Mouse (Mus musculus) midbrain, embryonic 16.5 days (tissue): ENCODE measurements around the gene Zscan10. TPM values are rescaled to one million over a fixed set of nuclear protein-coding genes. Genes with fewer than 3 reads are reported as not detected.

Experiments
- ATAC-seq: fragments of 200-750 bp; cut with Nextera tagmentation; 2 replicates; pipeline ENCODE4 v1.8.0; 2017; ENCODE audit warnings: moderate TSS enrichment
- H3K27ac ChIP-seq: fragments of 300-500 bp; sonication (generic); 2 replicates; pipeline ENCODE4 v1.5.1; 2014; ENCODE audit warnings: mild to moderate bottlenecking, low read length, mixed read lengths
- H3K27me3 ChIP-seq: fragments of 300-500 bp; sonication (generic); 2 replicates; pipeline ENCODE4 v1.6.1; 2014; ENCODE audit warnings: low read depth, low read length, mixed read lengths; ENCODE audit not compliant: control insufficient read depth, insufficient read depth
- H3K36me3 ChIP-seq: fragments of 300-500 bp; sonication (generic); 2 replicates; pipeline ENCODE4 v1.6.1; 2014; ENCODE audit warnings: mild to moderate bottlenecking, low read length, moderate library complexity, mixed read lengths; ENCODE audit not compliant: control insufficient read depth, insufficient read depth
- H3K4me1 ChIP-seq: fragments of 300-500 bp; sonication (generic); 2 replicates; pipeline ENCODE4 v1.6.1; 2014; ENCODE audit warnings: mild to moderate bottlenecking, low read length, mixed read lengths; ENCODE audit not compliant: control insufficient read depth, insufficient read depth
- H3K4me2 ChIP-seq: fragments of 300-500 bp; sonication (generic); 2 replicates; pipeline ENCODE4 v1.6.1; 2014; ENCODE audit warnings: mild to moderate bottlenecking, low read length, mixed read lengths
- H3K4me3 ChIP-seq: fragments of 300-500 bp; sonication (generic); 2 replicates; pipeline ENCODE4 v1.5.1; 2014; ENCODE audit warnings: low read depth, mild to moderate bottlenecking, low read length, moderate library complexity, mixed read lengths
- H3K9ac ChIP-seq: fragments of 300-500 bp; sonication (generic); 2 replicates; pipeline ENCODE4 v1.6.1; 2014; ENCODE audit warnings: low read depth, low read length, mixed read lengths
- H3K9me3 ChIP-seq: fragments of 300-500 bp; sonication (generic); replicated peaks from 2 replicates; pipeline ENCODE4 v1.6.1; 2014; ENCODE audit warnings: mild to moderate bottlenecking, low read length, mixed read lengths; ENCODE audit not compliant: control insufficient read depth, poor library complexity, severe bottlenecking
- WGBS: fragments of 180-500 bp; shearing (Covaris S2); extraction: QIAGEN DNeasy Blood & Tissue Kit; methylation state at CpG from one replicate; pipeline ENCODE4 v1.1.7; 2014; 5-methylcytosine and 5-hydroxymethylcytosine counted together
- polyA plus RNA-seq: library from polyadenylated mRNA; unstranded; fragments of >200 nt; fragmentation: Nextera tagmentation; extraction: Ambion mirVana; gene quantifications from 2 replicates; pipeline ENCODE4 v1.2.1, GENCODE M21; 2015

Gene Zscan10
- not detected in 2 replicates for polyA plus RNA-seq

DNA sequence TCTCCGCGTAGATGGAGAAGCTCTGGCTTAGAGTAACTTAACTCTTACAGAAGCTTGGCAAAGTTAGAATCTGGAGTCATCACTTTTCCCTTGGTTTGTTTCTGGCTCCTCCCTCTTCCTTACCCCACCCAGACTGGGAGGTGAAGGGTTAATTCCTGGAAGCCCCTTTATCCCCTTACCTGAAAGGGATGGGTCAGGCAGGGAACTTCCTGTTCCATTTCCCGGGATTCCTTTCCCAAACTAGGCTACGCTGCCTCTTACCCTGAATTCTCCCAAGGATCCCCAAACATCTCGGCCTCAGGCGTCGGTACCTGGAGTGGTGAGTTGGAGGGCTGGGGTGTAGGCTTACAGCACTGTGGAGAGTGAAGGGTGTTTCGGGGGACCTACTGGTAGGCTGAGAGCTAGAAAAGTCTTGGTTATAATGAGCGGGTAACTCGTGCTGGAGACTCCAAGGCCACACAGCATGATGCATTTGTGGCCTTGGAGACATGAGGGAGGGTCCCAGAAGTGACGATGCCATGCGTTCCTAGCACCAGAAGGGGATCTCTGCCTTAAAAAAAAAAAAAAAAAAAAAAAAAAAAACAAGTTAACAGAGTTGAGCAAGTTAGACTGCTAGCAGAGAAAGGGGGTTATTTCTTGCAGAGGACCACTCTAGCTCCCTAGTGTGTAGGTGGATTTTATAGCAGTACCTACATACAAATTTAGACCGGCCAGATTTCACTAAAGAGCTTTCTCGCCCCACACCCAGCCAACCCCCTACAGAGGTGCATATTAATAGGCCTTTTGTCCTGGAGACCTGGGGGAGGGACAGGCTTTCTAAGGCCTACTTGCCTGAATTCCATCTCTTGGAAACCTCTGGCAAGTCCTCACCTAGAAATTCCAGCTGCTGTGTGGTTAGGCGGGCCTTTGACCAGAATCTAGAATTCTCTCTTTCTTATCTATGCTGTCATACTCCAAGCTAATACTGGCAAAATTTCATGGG lies at the start of gene Zscan10:
Zscan10 (plus strand) TSS at position 216 of the 982 bp plus-strand sequence.
- no peaks in the 10 kb centered on the region; the same call in 1 of the 2 replicates for H3K27me3 ChIP-seq
- no peak within 1 kb of the TSS for H3K27ac ChIP-seq
- H3K4me3 ChIP-seq: no peak within 1 kb of the TSS
- H3K4me2 ChIP-seq: peak within 1 kb of the TSS; percentile 52; the same call in 1 of the 2 replicates
- H3K9me3 ChIP-seq: no peaks in the 10 kb centered on the region
- peaks cover 3% of the 10 kb centered on the region; the same call in 1 of the 2 replicates for H3K4me1 ChIP-seq
- H3K9ac ChIP-seq: no peak within 1 kb of the TSS
- H3K36me3 ChIP-seq: no peaks in the 10 kb centered on the region
- WGBS: 26% methylated on average over 15 of the region's 15 CpGs
- ATAC-seq: no peak

DNA sequence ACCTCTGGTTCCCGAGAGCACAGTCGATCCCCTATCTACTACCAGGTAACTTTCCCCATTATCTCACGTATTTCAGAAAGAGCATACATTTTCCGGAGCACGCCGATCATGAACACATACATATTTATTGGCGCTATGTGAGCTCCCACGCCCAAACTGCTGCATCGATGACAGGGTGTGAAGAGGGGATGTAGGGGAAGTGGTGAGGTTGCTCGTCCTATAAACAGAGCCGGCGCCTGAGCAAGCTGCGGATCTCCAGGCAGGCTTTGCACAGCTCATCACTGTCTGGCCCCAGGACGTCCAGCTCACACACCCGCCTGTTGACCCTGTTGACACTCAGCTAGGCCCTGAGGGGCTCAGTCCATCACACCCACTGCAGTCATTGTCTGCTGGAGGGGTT lies 49.8 kb upstream of the Zscan10 start:
- peak; percentile 22 for ATAC-seq
- Histone ChIP-seq H3K4me1 (peaks cover 7% of the 10 kb centered on the region), H3K4me2 (peak overlapping the region; percentile 66), H3K9ac (peak overlapping the region; percentile 65), H3K4me3 (peak overlapping the region; percentile 44), H3K9me3 (no peaks in the 10 kb centered on the region), H3K36me3 (no peaks in the 10 kb centered on the region), H3K27ac (peak overlapping the region; percentile 67), H3K27me3 (no peaks in the 10 kb centered on the region)
- WGBS: 0% methylated on average over 15 of the region's 15 CpGs

DNA sequence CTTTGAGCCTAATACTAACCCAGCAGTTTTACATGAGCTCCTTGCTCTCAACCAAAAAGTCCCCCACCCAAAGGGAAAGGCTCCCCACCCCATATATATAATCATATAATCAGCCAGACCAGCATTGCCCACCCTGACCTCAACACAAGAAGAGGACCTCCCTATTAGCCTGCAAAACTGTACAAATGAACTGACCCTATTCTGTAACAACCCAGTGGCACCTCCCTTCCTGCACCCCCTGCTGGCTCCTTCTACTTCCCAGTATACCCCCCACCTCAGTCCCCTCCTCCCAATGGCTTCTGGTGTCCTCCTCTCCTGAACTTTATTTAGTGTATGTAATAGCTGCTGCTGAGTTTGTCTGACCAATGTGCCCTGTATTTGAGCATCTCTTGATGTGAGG lies 49.2 kb upstream of the Zscan10 start:
- Histone ChIP-seq H3K27me3 (no peaks in the 10 kb centered on the region), H3K4me2 (peak overlapping the region; percentile 66), H3K4me1 (peaks cover 7% of the 10 kb centered on the region), H3K36me3 (peaks cover 4% of the 10 kb centered on the region; the same call in 1 of the 2 replicates), H3K9ac (peak overlapping the region; percentile 65), H3K9me3 (no peaks in the 10 kb centered on the region), H3K4me3 (peak overlapping the region; percentile 44), H3K27ac (peak overlapping the region; percentile 67)
- no peak for ATAC-seq

DNA sequence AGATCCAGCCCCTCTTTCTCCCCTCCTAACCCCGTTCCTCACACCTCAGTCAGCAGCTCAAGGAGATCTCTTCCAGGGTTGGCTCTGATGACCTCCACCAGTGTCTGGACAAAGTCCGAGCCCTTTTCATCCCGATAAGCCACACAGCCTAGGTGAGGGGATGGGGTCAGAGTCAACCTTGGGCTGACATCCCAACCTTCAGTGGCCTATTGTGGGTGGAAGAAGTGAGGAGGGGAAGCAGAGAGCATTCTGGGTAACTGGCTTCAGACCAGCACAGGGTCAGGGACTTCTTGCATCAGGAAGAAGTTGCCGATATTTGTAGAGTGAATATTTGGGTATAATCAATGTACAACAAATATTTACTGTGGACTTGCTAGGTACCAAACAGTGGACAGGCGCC lies 48.7 kb upstream of the Zscan10 start:
- H3K4me3 ChIP-seq: no peak overlapping the region
- peak overlapping the region; percentile 66; the same call in 1 of the 2 replicates for H3K4me2 ChIP-seq
- H3K4me1 ChIP-seq: peaks cover 7% of the 10 kb centered on the region
- no peaks in the 10 kb centered on the region for H3K9me3 ChIP-seq
- H3K27ac ChIP-seq: 0 out of 2 replicates have a peak overlapping the region, but pooled peaks have one; percentile 1
- ATAC-seq: no peak
- H3K9ac ChIP-seq: 0 out of 2 replicates have a peak overlapping the region, but pooled peaks have one; percentile 18
- no peaks in the 10 kb centered on the region for H3K27me3 ChIP-seq
- 73% methylated on average over 5 of the region's 5 CpGs for WGBS
- H3K36me3 ChIP-seq: peaks cover 9% of the 10 kb centered on the region

DNA sequence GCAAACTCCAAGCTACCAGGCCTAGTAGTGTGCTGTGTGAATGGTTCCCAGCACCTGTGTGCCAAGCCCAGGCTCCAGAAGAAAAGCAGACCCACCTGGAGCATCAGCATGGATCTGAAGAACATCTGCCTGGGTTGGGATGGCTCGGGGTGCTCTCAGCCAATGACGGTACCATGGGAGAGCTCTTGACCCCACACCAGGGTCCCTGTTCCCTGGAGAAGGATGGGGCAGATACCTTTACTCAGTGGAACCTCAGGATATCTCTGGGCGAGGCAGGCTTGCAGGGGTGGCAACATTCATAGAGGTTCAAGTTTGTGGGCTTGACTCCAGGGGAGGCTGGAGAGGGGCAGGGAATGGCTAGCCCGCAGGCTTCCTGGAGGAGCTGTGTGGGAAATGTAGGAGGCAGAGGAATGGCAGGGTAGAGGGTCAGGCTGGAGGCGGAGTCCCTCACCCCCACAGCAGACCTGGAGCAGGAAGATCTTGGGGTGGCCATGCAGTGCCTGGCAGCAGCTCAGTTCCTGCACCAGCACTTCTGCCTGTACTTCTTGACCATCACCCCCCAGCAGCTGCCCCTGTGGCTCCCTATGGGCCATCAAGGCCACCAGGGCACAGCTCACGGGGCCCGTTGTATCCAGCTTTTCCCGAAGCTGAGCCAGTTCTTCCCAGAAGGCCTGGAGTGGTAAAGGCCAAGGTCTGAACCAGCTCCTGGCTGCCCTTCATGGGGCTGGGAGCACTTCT lies 47.6 kb upstream of the Zscan10 start:
- no peak overlapping the region for H3K4me2 ChIP-seq
- no peaks in the 10 kb centered on the region for H3K9me3 ChIP-seq
- no peak overlapping the region for H3K9ac ChIP-seq
- ATAC-seq: no peak
- H3K4me3 ChIP-seq: no peak overlapping the region
- H3K27ac ChIP-seq: no peak overlapping the region
- peaks cover 7% of the 10 kb centered on the region for H3K4me1 ChIP-seq
- H3K36me3 ChIP-seq: peaks cover 20% of the 10 kb centered on the region
- WGBS: 89% methylated on average over 8 of the region's 8 CpGs
- H3K27me3 ChIP-seq: no peaks in the 10 kb centered on the region

DNA sequence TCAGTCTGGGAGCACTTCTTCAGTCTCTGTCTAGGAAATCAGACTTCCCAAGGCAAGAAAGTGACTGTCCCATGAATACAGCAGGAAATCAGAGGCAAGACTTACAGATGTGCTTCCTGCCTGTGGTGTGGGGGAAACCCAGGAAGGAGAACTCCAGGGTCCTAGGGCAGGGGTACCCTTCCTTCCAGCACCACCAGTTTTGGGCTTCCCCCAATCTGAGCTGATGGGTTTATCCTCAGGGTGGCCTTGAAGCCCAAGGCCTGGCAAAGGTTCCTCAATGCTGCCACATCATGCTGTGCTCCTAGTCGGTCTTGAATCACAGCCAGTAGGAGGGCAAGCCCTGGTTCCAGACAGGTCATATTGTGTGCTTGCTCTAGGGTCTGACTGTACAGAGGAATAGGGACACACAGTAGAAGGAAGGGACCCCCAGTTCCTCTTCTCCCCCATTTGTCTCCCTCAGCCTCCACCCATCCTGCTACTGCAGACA lies 47.0 kb upstream of the Zscan10 start:
- Histone ChIP-seq H3K4me2 (no peak overlapping the region), H3K9me3 (no peaks in the 10 kb centered on the region), H3K27me3 (no peaks in the 10 kb centered on the region), H3K9ac (no peak overlapping the region), H3K36me3 (peaks cover 22% of the 10 kb centered on the region), H3K4me1 (peaks cover 7% of the 10 kb centered on the region), H3K4me3 (no peak overlapping the region), H3K27ac (no peak overlapping the region)
- 75% methylated on average over 1 of the region's 1 CpGs for WGBS
- ATAC-seq: no peak

DNA sequence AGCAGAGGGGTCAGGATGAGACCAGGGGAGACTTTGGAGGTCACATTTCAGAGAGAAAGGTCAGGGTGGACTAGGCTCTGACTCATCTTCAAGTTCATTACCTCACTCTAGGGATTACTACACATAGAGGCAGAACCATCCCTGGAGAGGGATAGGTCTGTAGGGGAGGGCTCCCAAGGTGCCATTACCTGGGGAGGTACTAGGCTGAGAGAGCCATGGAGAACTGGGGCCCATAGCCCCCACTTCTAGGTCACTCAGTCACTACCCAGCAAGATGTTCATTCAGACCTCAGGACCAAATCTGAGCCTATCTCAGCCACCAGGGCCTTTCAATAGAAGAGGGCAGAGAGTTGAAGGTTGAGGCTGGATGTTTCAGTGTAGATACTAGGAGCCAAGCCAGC lies 46.3 kb upstream of the Zscan10 start:
- Histone ChIP-seq H3K4me3 (no peak overlapping the region), H3K9me3 (no peaks in the 10 kb centered on the region), H3K9ac (no peak overlapping the region), H3K4me1 (peaks cover 7% of the 10 kb centered on the region), H3K4me2 (no peak overlapping the region), H3K27me3 (no peaks in the 10 kb centered on the region), H3K36me3 (peaks cover 28% of the 10 kb centered on the region), H3K27ac (no peak overlapping the region)
- no peak for ATAC-seq

DNA sequence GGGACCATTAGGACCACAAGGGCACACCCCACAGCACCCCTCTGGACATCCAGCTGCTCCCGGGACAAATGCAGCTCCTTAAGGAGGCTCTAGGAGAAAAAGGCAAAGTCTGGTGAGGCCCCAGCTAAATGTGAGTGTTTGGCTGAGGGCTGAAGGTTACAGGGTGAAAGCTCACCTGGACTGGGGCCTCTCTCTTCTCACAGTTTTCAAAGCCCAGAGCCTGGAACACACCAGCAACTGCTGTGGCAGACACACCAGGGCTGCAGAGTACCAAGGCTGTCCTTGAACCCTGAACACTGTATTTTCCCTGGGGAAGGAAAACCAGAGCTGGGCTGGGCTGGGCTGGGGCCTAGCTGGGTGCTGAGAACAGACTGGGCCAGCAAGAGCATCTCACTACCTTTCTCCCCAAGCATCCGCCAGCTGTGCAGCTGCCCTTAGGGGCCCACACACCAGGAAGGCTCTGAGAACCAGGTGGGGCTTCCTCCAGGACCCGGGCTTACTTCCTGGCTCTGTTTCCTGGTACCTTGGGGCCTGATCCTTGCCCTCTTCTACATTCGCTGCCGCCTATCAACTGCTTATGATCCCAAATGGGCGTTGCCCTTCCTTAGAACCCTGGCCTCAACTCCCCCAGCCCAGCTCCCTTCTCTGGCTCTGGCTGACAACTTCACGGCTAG lies 45.3 kb upstream of the Zscan10 start:
- Histone ChIP-seq H3K9ac (no peak overlapping the region), H3K4me1 (peaks cover 7% of the 10 kb centered on the region), H3K9me3 (no peaks in the 10 kb centered on the region), H3K36me3 (peaks cover 28% of the 10 kb centered on the region), H3K4me3 (no peak overlapping the region), H3K4me2 (no peak overlapping the region), H3K27me3 (no peaks in the 10 kb centered on the region), H3K27ac (no peak overlapping the region)
- 80% methylated on average over 7 of the region's 7 CpGs for WGBS
- no peak for ATAC-seq
